Mouse (Mus musculus) bone marrow, adult 2 months (tissue): ENCODE data around the gene Fam114a2. TPM values are rescaled to one million over a fixed set of nuclear protein-coding genes. Genes with fewer than 3 reads are reported as not detected.
A peak's percentile ranks its signal among the peaks of the same experiment; 100 is the strongest.
"Not testable (repeated sequence)": the region's sequence is repeated elsewhere in the genome, so short reads cannot be mapped to it uniquely, and the experiment has no call there.

ENCODE experiments used
- H3K27ac ChIP-seq: fragments of 200-500 bp; 2 replicates; pipeline ENCODE4 v1.5.1; 2012; ENCODE audit warnings: low read depth, mild to moderate bottlenecking, control low read depth, inconsistent platforms, low read length; ENCODE audit not compliant: control insufficient read depth, poor library complexity, insufficient read depth
- H3K4me1 ChIP-seq: fragments of 200-500 bp; 2 replicates; pipeline ENCODE4 v1.6.1; 2011; ENCODE audit warnings: low read length; ENCODE audit not compliant: control insufficient read depth, insufficient read depth
- H3K4me3 ChIP-seq: fragments of 200-500 bp; replicated peaks from 2 replicates; pipeline ENCODE3; 2011; ENCODE audit warnings: mild to moderate bottlenecking, low read depth, low read length, control low read depth; ENCODE audit not compliant: control insufficient read depth
- CTCF ChIP-seq: fragments of 200-500 bp; IDR thresholded peaks from 2 replicates; pipeline ENCODE4 v1.5.1; 2011; ENCODE audit warnings: low read length, control low read depth; ENCODE audit not compliant: control insufficient read depth, insufficient read depth
- POLR2A ChIP-seq: fragments of 200-500 bp; IDR thresholded peaks from 2 replicates; pipeline ENCODE4 v1.6.1; 2011; ENCODE audit warnings: low read depth, mild to moderate bottlenecking, control low read depth, low read length, borderline replicate concordance; ENCODE audit not compliant: control insufficient read depth
- WGBS: fragments of 180-500 bp; shearing (Covaris S2); methylation state at CpG from one replicate; pipeline ENCODE4 v1.1.7; 2018; 5-methylcytosine and 5-hydroxymethylcytosine counted together
- polyA plus RNA-seq: library from polyadenylated mRNA; stranded (reverse); fragments of >200 nt; gene quantifications from 2 replicates; pipeline ENCODE4 v1.2.4, GENCODE M21; 2011; ENCODE audit warnings: low replicate concordance; ENCODE audit not compliant: missing spikeins, insufficient read depth, insufficient read length

The Fam114a2 gene
- 17.6 and 31.0 TPM in 2 replicates for polyA plus RNA-seq

- peaks cover 1% of the 10 kb centered on the region for H3K4me1 ChIP-seq
- under 1% methylated on average over 59 of the region's 59 CpGs for WGBS
- H3K27ac ChIP-seq = peak within 1 kb of the TSS; percentile 62
- peak within 1 kb of the TSS; percentile 88 for H3K4me3 ChIP-seq
- TF ChIP-seq POLR2A (peak; percentile 87; the same call in 1 of the 2 replicates), CTCF (no peak)
These were observed at the start of gene Fam114a2, which contains the start of gene Mfap3 for GRCm38 (mm10) chr11:57518091-57518750. TSS of gene Fam114a2 (minus strand) at chr11:57518617. TSS of gene Mfap3 (plus strand) at chr11:57518664.

- TF ChIP-seq CTCF (no peak), POLR2A (no peak)
- Histone ChIP-seq H3K4me3 (no peak overlapping the region), H3K4me1 (no peaks in the 10 kb centered on the region; the same call in 1 of the 2 replicates), H3K27ac (no peak overlapping the region)
- 68% methylated on average over 18 of the region's 18 CpGs for WGBS
These were observed 47.9 kb upstream of the Fam114a2 start for GRCm38 (mm10) chr11:57566091-57567035.

GRCm38 (mm10) chr11:57564564-57564963 lies 46.1 kb upstream of the Fam114a2 start:
- WGBS = 76% methylated on average over 12 of the region's 12 CpGs
- no peaks in the 10 kb centered on the region; the same call in 1 of the 2 replicates for H3K4me1 ChIP-seq
- TF ChIP-seq POLR2A (no peak), CTCF (no peak)
- H3K4me3 ChIP-seq = no peak overlapping the region
- no peak overlapping the region for H3K27ac ChIP-seq

GRCm38 (mm10) chr11:57557936-57558335 lies 39.5 kb upstream of the Fam114a2 start:
- not testable (repeated sequence) for H3K27ac ChIP-seq, H3K4me1 ChIP-seq, H3K4me3 ChIP-seq
- WGBS = 89% methylated on average over 10 of the region's 10 CpGs

GRCm38 (mm10) chr11:57553015-57553780 lies 34.8 kb upstream of the Fam114a2 start:
- Histone ChIP-seq H3K27ac (no peak overlapping the region), H3K4me1 (no peaks in the 10 kb centered on the region), H3K4me3 (no peak overlapping the region)
- TF ChIP-seq POLR2A = no peak
- no peak for TF ChIP-seq CTCF
- 81% methylated on average over 9 of the region's 9 CpGs for WGBS

GRCm38 (mm10) chr11:57551016-57551415 lies 32.6 kb upstream of the Fam114a2 start:
- H3K4me1 ChIP-seq = no peaks in the 10 kb centered on the region
- 70% methylated on average over 8 of the region's 8 CpGs for WGBS
- no peak for TF ChIP-seq CTCF
- no peak for TF ChIP-seq POLR2A
- no peak overlapping the region for H3K27ac ChIP-seq
- no peak overlapping the region for H3K4me3 ChIP-seq

- 83% methylated on average over 2 of the region's 2 CpGs for WGBS
- Histone ChIP-seq H3K4me1 (no peaks in the 10 kb centered on the region), H3K27ac (no peak overlapping the region), H3K4me3 (no peak overlapping the region)
- 0 out of 2 replicates have a peak, but pooled peaks have one; percentile 7 for TF ChIP-seq CTCF
- no peak for TF ChIP-seq POLR2A
These were observed 31.8 kb upstream of the Fam114a2 start for GRCm38 (mm10) chr11:57550230-57550629.
